Mouse (Mus musculus) left cerebral cortex, postnatal 25 days (tissue): Measurements from ENCODE around the gene Gabrg3. TPM values are rescaled to one million over a fixed set of nuclear protein-coding genes. Genes with fewer than 3 reads are reported as not detected.
A peak's percentile ranks its signal among the peaks of the same experiment; 100 is the strongest.

Source experiments
- DNase-seq, 2 experiments: peaks; one replicate each; pipeline ENCODE4 v3.0.0; 2022; ENCODE audit warnings: low spot score in 2 of 2, mixed read lengths in 1 of 2
- intact Hi-C: fragments of 180-260 bp; cut with DNase I; formaldehyde crosslinking; loops from one replicate; pipeline ENCODE4 v1.15.1; 2025
- total RNA-seq, 2 experiments: library from RNA; stranded (reverse); gene quantifications; 2 replicates each; pipeline ENCODE4 v1.2.3; 2021

Gene Gabrg3
- total RNA-seq, 2 experiments from 2014 or later, result 20.8 to 27.9 TPM

GRCm38 (mm10) chr7:56801841-56802240 is 585.1 kb downstream of the Gabrg3 start:
- intact Hi-C loops, result no loop called here
- peak in 1 of 2 experiments; percentile 33 for DNase-seq

- DNase-seq, result peak in 1 of 2 experiments; percentile 47
- intact Hi-C loops, result no loop called here
Observed at GRCm38 (mm10) chr7:56779122-56779521, 607.9 kb downstream of the Gabrg3 start.

GRCm38 (mm10) chr7:56768216-56768615 is 618.8 kb downstream of the Gabrg3 start:
- intact Hi-C loops, result no loop called here
- DNase-seq, result no peak

GRCm38 (mm10) chr7:56767796-56768195 is 619.2 kb downstream of the Gabrg3 start:
- DNase-seq, result no peak
- intact Hi-C loops, result no loop called here

- DNase-seq, result peak; percentile 38 to 68
- intact Hi-C loops, result no loop called here
Observed at GRCm38 (mm10) chr7:56765612-56766445, 621.2 kb downstream of the Gabrg3 start.

GRCm38 (mm10) chr7:56729225-56729624 is 657.8 kb downstream of the Gabrg3 start:
- intact Hi-C loops, result no loop called here
- peak; percentile 6 to 60 for DNase-seq

Other genes with a start within 250 kb of the Gabrg3 start
- gene Gabrb3, start 32.5 kb upstream of the Gabrg3 start, total RNA-seq, result 100 to 1,000 TPM; 230 to 231 TPM
- gene Gabra5, start 122.9 kb upstream of the Gabrg3 start, total RNA-seq, result 10 to 100 TPM; 40.3 to 50.8 TPM